Mouse (Mus musculus): ENCODE measurements around the gene Ank3. TPM values are rescaled to one million over a fixed set of nuclear protein-coding genes. Genes with fewer than 3 reads are reported as not detected.

The Ank3 gene
- polyA plus RNA-seq, 2 experiments = 3.1 to 5.3 TPM

- no peak for DNase-seq (ENCODE audit: low read depth in 3 of 3, low spot score in 3 of 3)
These were observed 179.1 kb downstream of the Ank3 start for GRCm38 (mm10) chr10:69577729-69578061.

GRCm38 (mm10) chr10:69579585-69579984 lies 181.0 kb downstream of the Ank3 start:
- 71% methylated on average over 12 of the region's 12 CpGs for WGBS (ENCODE audit: insufficient replicate concordance)
- Histone ChIP-seq H3K4me2 (ENCODE audit: low read depth) (no peak overlapping the region), H3K4me1 (replicated peaks; ENCODE audit: control insufficient read depth in 2 of 2, insufficient read depth in 2 of 2, low read length in 1 of 2) (peaks cover 0 to 8% of the 10 kb centered on the region in 2 experiments; a peak in 2 of 4 replicates), H3K9me3 (ENCODE audit: control insufficient read depth, low read length) (no peaks in the 10 kb centered on the region), H3K9ac (replicated peaks) (no peak overlapping the region), H3K27ac (no peak overlapping the region), H3K4me3 (ENCODE audit: insufficient read depth in 1 of 2, low read depth in 2 of 2, low read length in 2 of 2) (no peak overlapping the region), H3K27me3 (ENCODE audit: control insufficient read depth, insufficient read depth, low read length) (no peaks in the 10 kb centered on the region), H3K36me3 (replicated peaks; ENCODE audit: control insufficient read depth, insufficient read depth, low read depth) (no peaks in the 10 kb centered on the region)
- ATAC-seq (ENCODE audit: insufficient read depth) = no peak
- no peak for TF ChIP-seq EP300 (IDR thresholded peaks at IDR 0.05; ENCODE audit: low read depth)
- no peak for TF ChIP-seq CTCF (IDR thresholded peaks at IDR 0.05; ENCODE audit: low read depth)
- no peak for DNase-seq (ENCODE audit: low read depth in 3 of 3, low spot score in 3 of 3)

More at GRCm38 (mm10) chr10:69577729-69578061, 179.1 kb downstream of the Ank3 start:
- no peak overlapping the region for H3K4me2 ChIP-seq (ENCODE audit: low read depth)
- no peaks in the 10 kb centered on the region; the same call in 1 of the 2 replicates for H3K27me3 ChIP-seq (ENCODE audit: control insufficient read depth, insufficient read depth, low read length)
- ATAC-seq (ENCODE audit: insufficient read depth) = no peak
- TF ChIP-seq EP300 (IDR thresholded peaks at IDR 0.05; ENCODE audit: low read depth) (no peak), CTCF (IDR thresholded peaks at IDR 0.05; ENCODE audit: low read depth) (no peak)
- H3K36me3 ChIP-seq (replicated peaks; ENCODE audit: control insufficient read depth, insufficient read depth, low read depth) = no peaks in the 10 kb centered on the region
- H3K27ac ChIP-seq = no peak overlapping the region
- no peaks in the 10 kb centered on the region for H3K9me3 ChIP-seq (ENCODE audit: control insufficient read depth, low read length)
- H3K4me1 ChIP-seq (replicated peaks; ENCODE audit: control insufficient read depth in 2 of 2, insufficient read depth in 2 of 2, low read length in 1 of 2) = no peaks in the 10 kb centered on the region
- H3K9ac ChIP-seq (replicated peaks) = no peak overlapping the region
- H3K4me3 ChIP-seq (ENCODE audit: insufficient read depth in 1 of 2, low read depth in 2 of 2, low read length in 2 of 2) = no peak overlapping the region
- 71% methylated on average over 7 of the region's 7 CpGs for WGBS (ENCODE audit: insufficient replicate concordance)

- H3K27me3 ChIP-seq (ENCODE audit: control insufficient read depth, insufficient read depth, low read length) = no peaks in the 10 kb centered on the region
- no peak overlapping the region for H3K4me3 ChIP-seq (ENCODE audit: insufficient read depth in 1 of 2, low read depth in 2 of 2, low read length in 2 of 2)
- TF ChIP-seq EP300 (IDR thresholded peaks at IDR 0.05; ENCODE audit: low read depth) (no peak), CTCF (IDR thresholded peaks at IDR 0.05; ENCODE audit: low read depth) (no peak)
- H3K4me1 ChIP-seq (replicated peaks; ENCODE audit: control insufficient read depth in 2 of 2, insufficient read depth in 2 of 2, low read length in 1 of 2) = peaks cover 0 to 9% of the 10 kb centered on the region in 2 experiments; a peak in 2 of 4 replicates
- H3K4me2 ChIP-seq (ENCODE audit: low read depth) = no peak overlapping the region
- H3K9me3 ChIP-seq (ENCODE audit: control insufficient read depth, low read length) = no peaks in the 10 kb centered on the region
- WGBS (ENCODE audit: insufficient replicate concordance) = 61% methylated on average over 2 of the region's 2 CpGs
- H3K27ac ChIP-seq = no peak overlapping the region
- ATAC-seq (ENCODE audit: insufficient read depth) (no peak), DNase-seq (ENCODE audit: low read depth in 3 of 3, low spot score in 3 of 3) (no peak)
- no peaks in the 10 kb centered on the region for H3K36me3 ChIP-seq (replicated peaks; ENCODE audit: control insufficient read depth, insufficient read depth, low read depth)
- H3K9ac ChIP-seq (replicated peaks) = no peak overlapping the region
These were observed 183.0 kb downstream of the Ank3 start for GRCm38 (mm10) chr10:69581525-69581924.

GRCm38 (mm10) chr10:69583874-69584481 lies 185.4 kb downstream of the Ank3 start:
- Histone ChIP-seq H3K36me3 (replicated peaks; ENCODE audit: control insufficient read depth, insufficient read depth, low read depth) (no peaks in the 10 kb centered on the region), H3K27me3 (ENCODE audit: control insufficient read depth, insufficient read depth, low read length) (no peaks in the 10 kb centered on the region), H3K4me1 (replicated peaks; ENCODE audit: control insufficient read depth in 2 of 2, insufficient read depth in 2 of 2, low read length in 1 of 2) (peaks cover 0 to 9% of the 10 kb centered on the region in 2 experiments; a peak in 2 of 4 replicates), H3K27ac (no peak overlapping the region), H3K9ac (replicated peaks) (no peak overlapping the region), H3K4me2 (ENCODE audit: low read depth) (no peak overlapping the region), H3K4me3 (ENCODE audit: insufficient read depth in 1 of 2, low read depth in 2 of 2, low read length in 2 of 2) (no peak overlapping the region), H3K9me3 (ENCODE audit: control insufficient read depth, low read length) (no peaks in the 10 kb centered on the region)
- DNase-seq (ENCODE audit: low read depth in 3 of 3, low spot score in 3 of 3) (peak; percentile 13 to 29 (median 13)), ATAC-seq (ENCODE audit: insufficient read depth) (peak; percentile 53; the same call in 1 of the 2 replicates)
- 52% methylated on average over 11 of the region's 11 CpGs for WGBS (ENCODE audit: insufficient replicate concordance)
- TF ChIP-seq CTCF (IDR thresholded peaks at IDR 0.05; ENCODE audit: low read depth) = no peak
- no peak for TF ChIP-seq EP300 (IDR thresholded peaks at IDR 0.05; ENCODE audit: low read depth)

- no peak for DNase-seq (ENCODE audit: low read depth in 3 of 3, low spot score in 3 of 3)
- Histone ChIP-seq H3K4me1 (replicated peaks; ENCODE audit: control insufficient read depth in 2 of 2, insufficient read depth in 2 of 2, low read length in 1 of 2) (peaks cover 0 to 9% of the 10 kb centered on the region in 2 experiments; a peak in 2 of 4 replicates), H3K4me2 (ENCODE audit: low read depth) (no peak overlapping the region), H3K27me3 (ENCODE audit: control insufficient read depth, insufficient read depth, low read length) (no peaks in the 10 kb centered on the region), H3K4me3 (ENCODE audit: insufficient read depth in 1 of 2, low read depth in 2 of 2, low read length in 2 of 2) (no peak overlapping the region), H3K9ac (replicated peaks) (no peak overlapping the region), H3K9me3 (ENCODE audit: control insufficient read depth, low read length) (no peaks in the 10 kb centered on the region), H3K36me3 (replicated peaks; ENCODE audit: control insufficient read depth, insufficient read depth, low read depth) (no peaks in the 10 kb centered on the region), H3K27ac (no peak overlapping the region)
- TF ChIP-seq EP300 (IDR thresholded peaks at IDR 0.05; ENCODE audit: low read depth) = no peak
- TF ChIP-seq CTCF (IDR thresholded peaks at IDR 0.05; ENCODE audit: low read depth) = no peak
- 74% methylated on average over 5 of the region's 5 CpGs for WGBS (ENCODE audit: insufficient replicate concordance)
- ATAC-seq (ENCODE audit: insufficient read depth) = no peak
These were observed 186.0 kb downstream of the Ank3 start for GRCm38 (mm10) chr10:69584566-69584965.
